17 mouse cellular contexts compared by ENCODE assay signal in the genomic region with DNA sequence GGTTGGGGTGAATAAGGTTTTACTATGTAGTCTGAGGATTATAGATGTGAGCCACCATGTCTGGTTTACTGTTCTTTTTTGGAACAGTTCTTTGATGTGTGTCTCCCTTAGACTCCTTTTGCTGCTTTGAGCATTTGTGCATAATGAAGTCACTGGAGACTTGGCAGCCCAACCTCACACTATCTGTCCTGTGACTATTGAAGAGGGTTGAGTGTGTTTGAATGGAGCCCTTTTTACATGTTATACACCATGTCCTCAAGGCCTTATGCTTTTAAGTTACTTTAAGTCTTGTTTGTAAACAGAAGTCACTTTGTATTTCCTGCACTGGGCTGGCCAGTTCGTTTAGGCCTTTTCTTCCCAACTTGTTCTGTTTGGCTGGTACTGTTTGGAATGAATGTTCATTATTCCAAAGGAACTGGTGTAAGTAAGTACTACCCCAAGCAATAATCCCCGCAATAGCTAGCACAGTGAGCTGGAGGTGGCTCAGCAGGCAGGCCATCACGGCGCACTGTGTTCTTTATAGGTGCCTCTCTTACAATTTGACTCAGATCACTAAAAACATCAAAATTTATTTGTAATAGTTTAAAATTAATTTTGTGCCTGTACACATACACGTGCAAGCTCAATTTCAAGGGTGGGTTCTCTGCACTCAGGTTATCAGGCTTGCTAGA. TPM values are rescaled to one million over a fixed set of nuclear protein-coding genes. Genes with fewer than 3 reads are reported as not detected.
A peak's percentile ranks its signal among the peaks of the same experiment; 100 is the strongest.
DNase-seq lines count a peak whose midpoint lies in the region; ATAC-seq lines count a peak whose summit lies in the region.
"Had no signal": no experiment of that assay in that cellular context is flagged by ENCODE, and none has a peak within 500 bp of the region (broad histone marks: within the 10 kb centered on the region; RNA-seq: fewer than 3 reads in every experiment).

No protein-coding gene starts in this region.

- no peak overlapping the region for H3K4me2 ChIP-seq in embryonic facial prominence, embryonic 14.5 days (ENCODE audit: low read depth, low read length)
- H3K4me2 ChIP-seq in hindbrain, embryonic 15.5 days: no peak overlapping the region
- no peak overlapping the region for H3K4me2 ChIP-seq in hindbrain, embryonic 11.5 days (replicated peaks; ENCODE audit: low read depth, low read length)
- H3K4me2 ChIP-seq in hindbrain, embryonic 16.5 days (ENCODE audit: low read length): no peak overlapping the region
- no peak overlapping the region for H3K4me2 ChIP-seq in neural tube, embryonic 14.5 days (ENCODE audit: low read depth, low read length)
- H3K4me2 ChIP-seq: limb, embryonic 15.5 days had no signal

- peaks cover 62% of the 10 kb centered on the region for H3K36me3 ChIP-seq in embryonic facial prominence, embryonic 14.5 days (ENCODE audit: control insufficient read depth, insufficient read depth, low read length)
- peaks cover 84% of the 10 kb centered on the region for H3K36me3 ChIP-seq in embryonic facial prominence, embryonic 10.5 days (replicated peaks)
- peaks cover 50% of the 10 kb centered on the region for H3K36me3 ChIP-seq in hindbrain, embryonic 15.5 days
- H3K36me3 ChIP-seq in hindbrain, embryonic 11.5 days (ENCODE audit: control insufficient read depth, insufficient read depth, low read length): peaks cover 5% of the 10 kb centered on the region; the same call in 1 of the 2 replicates
- H3K36me3 ChIP-seq in hindbrain, embryonic 16.5 days (ENCODE audit: control insufficient read depth, insufficient read depth, low read length): peaks cover 24% of the 10 kb centered on the region
- H3K36me3 ChIP-seq in neural tube, embryonic 14.5 days (ENCODE audit: control insufficient read depth, insufficient read depth, low read length): peaks cover 33% of the 10 kb centered on the region

- no peak overlapping the region for H3K27ac ChIP-seq in embryonic facial prominence, embryonic 14.5 days (replicated peaks; ENCODE audit: low read depth, low read length)
- H3K27ac ChIP-seq in embryonic facial prominence, embryonic 10.5 days (replicated peaks): no peak overlapping the region
- H3K27ac ChIP-seq in hindbrain, embryonic 15.5 days (replicated peaks): no peak overlapping the region
- H3K27ac ChIP-seq in hindbrain, embryonic 11.5 days (ENCODE audit: low read depth, low read length): no peak overlapping the region
- H3K27ac ChIP-seq in hindbrain, embryonic 16.5 days (ENCODE audit: low read depth, low read length): 0 out of 2 replicates have a peak overlapping the region, but pooled peaks have one; percentile 1
- H3K27ac ChIP-seq in neural tube, embryonic 14.5 days (ENCODE audit: low read depth, low read length): no peak overlapping the region
- H3K27ac ChIP-seq: limb, embryonic 15.5 days had no signal

- no peaks in the 10 kb centered on the region for H3K9me3 ChIP-seq in embryonic facial prominence, embryonic 14.5 days (ENCODE audit: control insufficient read depth, low read length)
- H3K9me3 ChIP-seq in embryonic facial prominence, embryonic 10.5 days: no peaks in the 10 kb centered on the region
- H3K9me3 ChIP-seq in hindbrain, embryonic 15.5 days: no peaks in the 10 kb centered on the region
- H3K9me3 ChIP-seq in hindbrain, embryonic 11.5 days (ENCODE audit: control insufficient read depth, low read length): no peaks in the 10 kb centered on the region
- H3K9me3 ChIP-seq in hindbrain, embryonic 16.5 days (ENCODE audit: control insufficient read depth, low read length): no peaks in the 10 kb centered on the region
- no peaks in the 10 kb centered on the region for H3K9me3 ChIP-seq in neural tube, embryonic 14.5 days (ENCODE audit: control insufficient read depth, low read length)
- H3K9me3 ChIP-seq: limb, embryonic 15.5 days; megakaryocyte, embryonic 14.5 days had no signal

- WGBS in embryonic facial prominence, embryonic 14.5 days: 90% methylated on average over 5 of the region's 5 CpGs
- 89% methylated on average over 5 of the region's 5 CpGs for WGBS in embryonic facial prominence, embryonic 10.5 days
- WGBS in hindbrain, embryonic 15.5 days: 81% methylated on average over 5 of the region's 5 CpGs
- 95% methylated on average over 5 of the region's 5 CpGs for WGBS in hindbrain, embryonic 11.5 days
- WGBS in hindbrain, embryonic 16.5 days: 82% methylated on average over 5 of the region's 5 CpGs
- 86% methylated on average over 5 of the region's 5 CpGs for WGBS in neural tube, embryonic 14.5 days

- H3K4me3 ChIP-seq in embryonic facial prominence, embryonic 14.5 days (ENCODE audit: low read depth, low read length): no peak overlapping the region
- H3K4me3 ChIP-seq in embryonic facial prominence, embryonic 10.5 days: no peak overlapping the region
- H3K4me3 ChIP-seq in hindbrain, embryonic 15.5 days: no peak overlapping the region
- no peak overlapping the region for H3K4me3 ChIP-seq in hindbrain, embryonic 11.5 days (ENCODE audit: low read depth, low read length)
- H3K4me3 ChIP-seq in hindbrain, embryonic 16.5 days (ENCODE audit: low read length): no peak overlapping the region
- no peak overlapping the region for H3K4me3 ChIP-seq in neural tube, embryonic 14.5 days (ENCODE audit: low read depth, low read length)
- H3K4me3 ChIP-seq: limb, embryonic 15.5 days; megakaryocyte, embryonic 14.5 days; myocyte had no signal

- peak; percentile 20; the same call in 1 of the 2 replicates for ATAC-seq in embryonic facial prominence, embryonic 14.5 days (ENCODE audit: low read depth)
- ATAC-seq in hindbrain, embryonic 15.5 days (ENCODE audit: low FRiP score, low read depth): peak; percentile 76
- no peak for ATAC-seq in hindbrain, embryonic 11.5 days (ENCODE audit: low FRiP score)
- ATAC-seq in hindbrain, embryonic 16.5 days: peak; percentile 82
- peak; percentile 58; the same call in 1 of the 2 replicates for ATAC-seq in neural tube, embryonic 14.5 days (ENCODE audit: low read depth)

- H3K9ac ChIP-seq in embryonic facial prominence, embryonic 14.5 days (ENCODE audit: low read depth, low read length): no peak overlapping the region
- no peak overlapping the region for H3K9ac ChIP-seq in hindbrain, embryonic 15.5 days
- H3K9ac ChIP-seq in hindbrain, embryonic 11.5 days (ENCODE audit: low read depth, low read length): no peak overlapping the region
- H3K9ac ChIP-seq in hindbrain, embryonic 16.5 days (ENCODE audit: low read depth, low read length): no peak overlapping the region
- no peak overlapping the region for H3K9ac ChIP-seq in neural tube, embryonic 14.5 days (replicated peaks; ENCODE audit: low read depth, low read length)
- H3K9ac ChIP-seq: limb, embryonic 15.5 days had no signal

- no peaks in the 10 kb centered on the region for H3K27me3 ChIP-seq in embryonic facial prominence, embryonic 14.5 days (replicated peaks; ENCODE audit: control insufficient read depth, insufficient read depth, low read length)
- no peaks in the 10 kb centered on the region for H3K27me3 ChIP-seq in embryonic facial prominence, embryonic 10.5 days (replicated peaks; ENCODE audit: low read depth, poor library complexity, severe bottlenecking)
- no peaks in the 10 kb centered on the region for H3K27me3 ChIP-seq in hindbrain, embryonic 15.5 days
- H3K27me3 ChIP-seq in hindbrain, embryonic 11.5 days (ENCODE audit: control insufficient read depth, insufficient read depth, low read length): no peaks in the 10 kb centered on the region
- no peaks in the 10 kb centered on the region for H3K27me3 ChIP-seq in hindbrain, embryonic 16.5 days (replicated peaks; ENCODE audit: control insufficient read depth, insufficient read depth, low read length)
- H3K27me3 ChIP-seq in neural tube, embryonic 14.5 days (ENCODE audit: control insufficient read depth, insufficient read depth, low read length): no peaks in the 10 kb centered on the region
- H3K27me3 ChIP-seq: limb, embryonic 15.5 days; megakaryocyte, embryonic 14.5 days had no signal

- H3K4me1 ChIP-seq in embryonic facial prominence, embryonic 14.5 days (ENCODE audit: control insufficient read depth, insufficient read depth, low read length): no peaks in the 10 kb centered on the region
- no peaks in the 10 kb centered on the region for H3K4me1 ChIP-seq in embryonic facial prominence, embryonic 10.5 days
- H3K4me1 ChIP-seq in hindbrain, embryonic 15.5 days (replicated peaks): no peaks in the 10 kb centered on the region
- H3K4me1 ChIP-seq in hindbrain, embryonic 11.5 days (replicated peaks; ENCODE audit: control insufficient read depth, insufficient read depth, low read length): no peaks in the 10 kb centered on the region
- H3K4me1 ChIP-seq in hindbrain, embryonic 16.5 days (ENCODE audit: control insufficient read depth, insufficient read depth, low read depth, low read length): no peaks in the 10 kb centered on the region
- no peaks in the 10 kb centered on the region for H3K4me1 ChIP-seq in neural tube, embryonic 14.5 days (ENCODE audit: control insufficient read depth, insufficient read depth, low read length)
- H3K4me1 ChIP-seq: limb, embryonic 15.5 days had no signal

- no peak for DNase-seq in embryonic facial prominence, embryonic 14.5 days (ENCODE audit: low spot score)
- DNase-seq in embryonic facial prominence, embryonic 10.5 days (ENCODE audit: low spot score): no peak
- DNase-seq in hindbrain, embryonic 11.5 days (ENCODE audit: low spot score): no peak
- no peak for DNase-seq in kidney, postnatal 4 days
- no peak for DNase-seq in cerebellum, postnatal 10 days
- DNase-seq: adrenal gland, adult 2 months; gastrocnemius, postnatal 14 days; kidney, adult 2 months; kidney, postnatal 25 days; lung, postnatal 10 days; right cerebral cortex, postnatal 25 days had no signal

RNA-seq across cellular contexts. Expression of gene Rtn4, which starts 52.1 kb away (rescaled TPM):
- 86.2 and 93.2 TPM in 2 replicates for polyA plus RNA-seq in embryonic facial prominence, embryonic 14.5 days (2014; fragmentation: Nextera tagmentation; extraction: Ambion mirVana)
- 59.5 and 63.3 TPM in 2 replicates for polyA plus RNA-seq in embryonic facial prominence, embryonic 10.5 days (2016; fragmentation: Nextera tagmentation; extraction: Ambion mirVana)
- polyA plus RNA-seq in hindbrain, embryonic 15.5 days (2015; fragmentation: Nextera tagmentation; extraction: Ambion mirVana): 136 TPM in 2 replicates
- 73.7 and 83.9 TPM in 2 replicates for polyA plus RNA-seq in hindbrain, embryonic 11.5 days (2014; fragmentation: Nextera tagmentation; extraction: Ambion mirVana)
- polyA plus RNA-seq in hindbrain, embryonic 16.5 days (2015; fragmentation: Nextera tagmentation; extraction: Ambion mirVana): 130 and 139 TPM in 2 replicates
- polyA plus RNA-seq in neural tube, embryonic 14.5 days (2014; fragmentation: Nextera tagmentation; extraction: Ambion mirVana): 91.9 and 99.9 TPM in 2 replicates
